18 mouse cellular contexts compared by ENCODE assay signal in the genomic region with DNA sequence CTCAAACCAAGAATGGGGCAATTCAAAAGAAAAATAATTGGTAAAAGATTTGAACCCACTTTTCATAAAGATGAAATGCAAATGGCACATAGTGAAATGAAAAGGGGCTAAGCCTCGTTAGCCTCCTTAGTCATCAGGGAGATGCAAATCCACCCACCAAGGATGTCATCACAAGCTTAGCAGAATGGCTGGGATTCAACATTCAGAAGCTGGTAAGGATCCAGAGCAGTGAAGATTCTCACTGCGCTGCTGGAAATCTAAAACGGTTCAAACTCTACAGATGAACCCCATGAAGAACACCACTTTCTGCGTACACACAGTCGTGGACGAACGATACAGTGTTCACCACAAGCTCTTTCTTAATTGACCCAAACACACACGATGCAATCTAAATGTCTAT.
DNase-seq lines count a peak whose midpoint lies in the region; TF ChIP-seq lines count a peak whose summit lies in the region.
"Had no signal": no experiment of that assay in that cellular context is flagged by ENCODE, and none has a peak within 500 bp of the region (broad histone marks: within the 10 kb centered on the region; RNA-seq: fewer than 3 reads in every experiment).

No protein-coding gene starts in this region.

- no peaks in the 10 kb centered on the region for H3K36me3 ChIP-seq in heart, adult 2 months (ENCODE audit: control insufficient read depth, insufficient read depth, low read length)
- H3K36me3 ChIP-seq: embryonic facial prominence, embryonic 15.5 days; forebrain, embryonic 10.5 days; heart, embryonic 13.5 days; hindbrain, embryonic 15.5 days had no signal

- DNase-seq in heart, adult 11 months, result peak; percentile 33
- no peak for DNase-seq in heart, adult 2 months
- peak; percentile 52 for DNase-seq in lung, postnatal 10 days
- DNase-seq in lung, adult 18-20 months, result no peak
- DNase-seq in right cerebral cortex, postnatal 10 days (ENCODE audit: low spot score in 2 of 2), result peak; percentile 56 to 58
- peak; percentile 16 to 30 for DNase-seq in right cerebral cortex, postnatal 36 days (ENCODE audit: low spot score in 2 of 2)
- DNase-seq in layer of hippocampus, adult 11-12 months (ENCODE audit: low spot score), result no peak
- DNase-seq: adrenal gland, postnatal 25 days; cerebellum, adult 2 months; embryo, embryonic 11 days; gastrocnemius, postnatal 14 days; heart, postnatal 36 days had no signal

- H3K27me3 ChIP-seq in heart, adult 2 months (ENCODE audit: control insufficient read depth, insufficient read depth, low read length), result no peaks in the 10 kb centered on the region
- H3K27me3 ChIP-seq: CH12.LX; embryonic facial prominence, embryonic 15.5 days; heart, embryonic 13.5 days; hindbrain, embryonic 15.5 days had no signal

- WGBS in heart, adult 2 months, result 85% methylated on average over 8 of the region's 8 CpGs

- intact Hi-C loops in heart, adult 2 months (cut with DNase I), result no loop called here

- no peaks in the 10 kb centered on the region for H3K4me1 ChIP-seq in heart, adult 2 months (ENCODE audit: control insufficient read depth, insufficient read depth, low read length)
- H3K4me1 ChIP-seq: embryonic facial prominence, embryonic 15.5 days; forebrain, embryonic 10.5 days; heart, embryonic 13.5 days; hindbrain, embryonic 15.5 days had no signal

- no peak overlapping the region for H3K27ac ChIP-seq in heart, adult 2 months
- H3K27ac ChIP-seq: embryonic facial prominence, embryonic 15.5 days; forebrain, embryonic 10.5 days; heart, embryonic 13.5 days; hindbrain, embryonic 15.5 days had no signal

- no peaks in the 10 kb centered on the region for H3K79me2 ChIP-seq in heart, adult 2 months (replicated peaks; ENCODE audit: control insufficient read depth, insufficient read depth, low read length)

- no peak overlapping the region for H3K4me3 ChIP-seq in heart, adult 2 months
- H3K4me3 ChIP-seq: embryonic facial prominence, embryonic 15.5 days; erythroblast, embryonic 14.5 days; forebrain, embryonic 10.5 days; heart, embryonic 13.5 days; hindbrain, embryonic 15.5 days had no signal

- no peak for TF ChIP-seq EP300 in heart, adult 2 months (IDR thresholded peaks at IDR 0.05; ENCODE audit: insufficient read depth, low read depth, low read length)

- TF ChIP-seq POLR2A in heart, adult 2 months (IDR thresholded peaks at IDR 0.05; ENCODE audit: insufficient read depth, low read depth, low read length), result no peak

- no peak overlapping the region for H3K9ac ChIP-seq in heart, adult 2 months (ENCODE audit: low read depth, low read length)
- H3K9ac ChIP-seq: embryonic facial prominence, embryonic 15.5 days; heart, embryonic 13.5 days; hindbrain, embryonic 15.5 days had no signal

- TF ChIP-seq CTCF in heart, adult 2 months (IDR thresholded peaks at IDR 0.05), result no peak

Comparison
In these comparisons a context has a peak if more than half of its experiments do, and no peak if none do; other contexts are left out.
1. DNase-seq: peak in heart, adult 11 months (single experiment), lung, postnatal 10 days (single experiment), right cerebral cortex, postnatal 10 days (2 of 2) and right cerebral cortex, postnatal 36 days (2 of 2); none in heart, adult 2 months (0 of 2), lung, adult 18-20 months (0 of 2) and layer of hippocampus, adult 11-12 months (single experiment).